Mouse (Mus musculus): ENCODE results near the gene Szt2. TPM values are rescaled to one million over a fixed set of nuclear protein-coding genes. Genes with fewer than 3 reads are reported as not detected.

Szt2 gene
- total RNA-seq, 2 experiments from 2014 or later = 31.3 to 41.2 TPM

Other genes with a start within 250 kb of the Szt2 start
- gene Kdm4a, start 229.2 kb downstream of the Szt2 start, total RNA-seq (2021) = 10 to 100 TPM; 45.4 to 48.1 TPM
- 10 to 100 TPM; 86.9 to 88.0 TPM for gene Ptprf, start 117.9 kb downstream of the Szt2 start, total RNA-seq (2021)
- 10 to 100 TPM; 58.8 to 63.2 TPM for gene Med8, start 64 bp upstream of the Szt2 start, total RNA-seq (2021)
- 10 to 100 TPM; 29.5 to 30.3 TPM for gene Elovl1, start 18.8 kb upstream of the Szt2 start, total RNA-seq (2021)
- gene Cdc20, start 28.1 kb upstream of the Szt2 start, total RNA-seq (2021) = 1 to 10 TPM; 1.1 to 1.5 TPM
- gene Mpl, start 48.2 kb upstream of the Szt2 start, total RNA-seq (2021) = under 1 TPM in 1 of 2 experiments, not detected in 1; 0.34 TPM
- gene Tie1, start 80.8 kb upstream of the Szt2 start, total RNA-seq (2021) = 1 to 10 TPM; 7.0 to 8.1 TPM
- gene 2610528J11Rik, start 117.7 kb upstream of the Szt2 start, total RNA-seq (2021) = not detected
- gene Tmem125, start 134.8 kb upstream of the Szt2 start, total RNA-seq (2021) = 10 to 100 TPM; 10.4 to 12.3 TPM
- gene Cfap57, start 211.5 kb upstream of the Szt2 start, total RNA-seq (2021) = under 1 TPM; 0.47 to 0.71 TPM
- gene Ebna1bp2, start 211.5 kb upstream of the Szt2 start, total RNA-seq (2021) = 10 to 100 TPM; 56.0 to 65.6 TPM
- gene Olfr62, start 249.7 kb upstream of the Szt2 start, total RNA-seq (2021) = not detected